Mouse (Mus musculus) liver, embryonic 13.5 days (tissue): ENCODE data around the gene Upf1. TPM values are rescaled to one million over a fixed set of nuclear protein-coding genes. Genes with fewer than 3 reads are reported as not detected.

Experiments used
- ATAC-seq: fragments of 200-750 bp; cut with Nextera tagmentation; 2 replicates; pipeline ENCODE4 v1.8.0; 2017; ENCODE audit warnings: low read depth, mild to moderate bottlenecking, moderate number of reproducible peaks, moderate library complexity
- DNase-seq: peaks from one replicate; pipeline ENCODE4 v3.0.0; 2022
- H3K27ac ChIP-seq: fragments of 300-500 bp; sonication (generic); 2 replicates; pipeline ENCODE4 v1.5.1; 2015; ENCODE audit warnings: moderate library complexity, mild to moderate bottlenecking, inconsistent platforms
- H3K27me3 ChIP-seq: fragments of 300-500 bp; sonication (generic); 2 replicates; pipeline ENCODE4 v1.6.1; 2015; ENCODE audit warnings: mild to moderate bottlenecking, inconsistent platforms
- H3K36me3 ChIP-seq: fragments of 300-500 bp; sonication (generic); 2 replicates; pipeline ENCODE4 v1.6.1; 2015; ENCODE audit warnings: mild to moderate bottlenecking, inconsistent platforms
- H3K4me1 ChIP-seq: fragments of 300-500 bp; sonication (generic); replicated peaks from 2 replicates; pipeline ENCODE4 v1.6.1; 2015; ENCODE audit warnings: inconsistent platforms
- H3K4me2 ChIP-seq: fragments of 300-500 bp; sonication (generic); 2 replicates; pipeline ENCODE4 v1.6.1; 2015; ENCODE audit warnings: inconsistent platforms, mild to moderate bottlenecking, moderate library complexity
- H3K4me3 ChIP-seq: fragments of 300-500 bp; sonication (generic); replicated peaks from 2 replicates; pipeline ENCODE4 v1.5.1; 2015; ENCODE audit warnings: mild to moderate bottlenecking, inconsistent platforms
- H3K9ac ChIP-seq: fragments of 300-500 bp; sonication (generic); 2 replicates; pipeline ENCODE4 v1.6.1; 2015; ENCODE audit warnings: mild to moderate bottlenecking, inconsistent platforms
- H3K9me3 ChIP-seq: fragments of 300-500 bp; sonication (generic); replicated peaks from 2 replicates; pipeline ENCODE4 v1.6.1; 2016; ENCODE audit warnings: inconsistent platforms
- WGBS: fragments of 180-500 bp; shearing (Covaris S2); methylation state at CpG from one replicate; pipeline ENCODE4 v1.1.7; 2015; ENCODE audit not compliant: insufficient replicate concordance; 5-methylcytosine and 5-hydroxymethylcytosine counted together
- polyA plus RNA-seq: library from polyadenylated mRNA; unstranded; fragments of >200 nt; fragmentation: Nextera tagmentation; extraction: Ambion mirVana; gene quantifications from 2 replicates; pipeline ENCODE4 v1.2.1, GENCODE M21; 2015

Upf1 gene
- polyA plus RNA-seq, 1 experiment from 2014 or later: 11.5 TPM

GRCm38 (mm10) chr8:70376275-70376741 lies 23.2 kb upstream of the Upf1 start:
- H3K4me2 ChIP-seq: peak overlapping the region; percentile 29

GRCm38 (mm10) chr8:70375212-70375859 lies 22.3 kb upstream of the Upf1 start:
- DNase-seq (no peak), ATAC-seq (no peak)
- peak overlapping the region; percentile 63 for H3K4me2 ChIP-seq
- peaks cover 36% of the 10 kb centered on the region for H3K4me1 ChIP-seq
- peaks cover 99% of the 10 kb centered on the region for H3K27me3 ChIP-seq
- no peak overlapping the region for H3K27ac ChIP-seq
- H3K36me3 ChIP-seq: no peaks in the 10 kb centered on the region
- WGBS: 5% methylated on average over 35 of the region's 35 CpGs
- H3K4me3 ChIP-seq: peak overlapping the region; percentile 47
- H3K9me3 ChIP-seq: 0 out of 2 replicates have a peak, but pooled peaks cover 6% of the 10 kb centered on the region
- H3K9ac ChIP-seq: no peak overlapping the region

More at GRCm38 (mm10) chr8:70376275-70376741, 23.2 kb upstream of the Upf1 start:
- no peak overlapping the region for H3K9ac ChIP-seq
- H3K27ac ChIP-seq: no peak overlapping the region
- H3K36me3 ChIP-seq: no peaks in the 10 kb centered on the region
- WGBS: 10% methylated on average over 37 of the region's 37 CpGs
- ATAC-seq (no peak), DNase-seq (peak; percentile 36)
- peaks cover 36% of the 10 kb centered on the region for H3K4me1 ChIP-seq
- H3K9me3 ChIP-seq: 0 out of 2 replicates have a peak, but pooled peaks cover 6% of the 10 kb centered on the region
- H3K4me3 ChIP-seq: peak overlapping the region; percentile 17
- peaks cover 98% of the 10 kb centered on the region for H3K27me3 ChIP-seq

- Histone ChIP-seq H3K4me2 (peak overlapping the region; percentile 63), H3K4me1 (peaks cover 40% of the 10 kb centered on the region), H3K36me3 (no peaks in the 10 kb centered on the region), H3K9ac (no peak overlapping the region; the same call in 1 of the 2 replicates), H3K27ac (no peak overlapping the region), H3K4me3 (peak overlapping the region; percentile 47), H3K9me3 (0 out of 2 replicates have a peak, but pooled peaks cover 6% of the 10 kb centered on the region), H3K27me3 (peaks cover 95% of the 10 kb centered on the region)
- peak; percentile 67 for ATAC-seq
- peak; percentile 81 for DNase-seq
- WGBS: 1% methylated on average over 53 of the region's 53 CpGs
Measured at GRCm38 (mm10) chr8:70374318-70374927, 21.3 kb upstream of the Upf1 start.

GRCm38 (mm10) chr8:70373397-70374317 lies 20.6 kb upstream of the Upf1 start, which contains the start of gene Comp:
TSS of gene Comp (plus strand) at chr8:70373558.
- peak within 1 kb of the TSS; percentile 33; the same call in 1 of the 2 replicates for H3K9ac ChIP-seq
- H3K27me3 ChIP-seq: peaks cover 92% of the 10 kb centered on the region
- H3K36me3 ChIP-seq: no peaks in the 10 kb centered on the region
- 5% methylated on average over 47 of the region's 47 CpGs for WGBS
- H3K27ac ChIP-seq: no peak within 1 kb of the TSS
- no peak for DNase-seq
- 0 out of 2 replicates have a peak, but pooled peaks cover 6% of the 10 kb centered on the region for H3K9me3 ChIP-seq
- ATAC-seq: no peak
- peaks cover 40% of the 10 kb centered on the region for H3K4me1 ChIP-seq
- H3K4me3 ChIP-seq: peak within 1 kb of the TSS; percentile 47
- peak within 1 kb of the TSS; percentile 63 for H3K4me2 ChIP-seq

GRCm38 (mm10) chr8:70371951-70372350 lies 18.9 kb upstream of the Upf1 start:
- Histone ChIP-seq H3K4me2 (no peak overlapping the region), H3K4me1 (peaks cover 40% of the 10 kb centered on the region), H3K27me3 (peaks cover 76% of the 10 kb centered on the region), H3K9me3 (0 out of 2 replicates have a peak, but pooled peaks cover 6% of the 10 kb centered on the region), H3K4me3 (no peak overlapping the region), H3K27ac (no peak overlapping the region), H3K9ac (no peak overlapping the region), H3K36me3 (no peaks in the 10 kb centered on the region)
- DNase-seq (no peak), ATAC-seq (no peak)
- 37% methylated on average over 6 of the region's 6 CpGs for WGBS

- no peak overlapping the region for H3K27ac ChIP-seq
- 78% methylated on average over 7 of the region's 7 CpGs for WGBS
- 0 out of 2 replicates have a peak, but pooled peaks cover 6% of the 10 kb centered on the region for H3K9me3 ChIP-seq
- no peak overlapping the region for H3K4me2 ChIP-seq
- H3K36me3 ChIP-seq: no peaks in the 10 kb centered on the region
- no peak for ATAC-seq
- H3K27me3 ChIP-seq: peaks cover 66% of the 10 kb centered on the region
- H3K9ac ChIP-seq: no peak overlapping the region
- H3K4me1 ChIP-seq: peaks cover 41% of the 10 kb centered on the region
- no peak overlapping the region for H3K4me3 ChIP-seq
- DNase-seq: no peak
Measured at GRCm38 (mm10) chr8:70370476-70370875, 17.4 kb upstream of the Upf1 start.

GRCm38 (mm10) chr8:70366588-70366987 lies 13.5 kb upstream of the Upf1 start:
- no peak overlapping the region for H3K27ac ChIP-seq
- H3K9me3 ChIP-seq: no peaks in the 10 kb centered on the region
- no peak for ATAC-seq
- H3K36me3 ChIP-seq: no peaks in the 10 kb centered on the region
- peaks cover 33% of the 10 kb centered on the region for H3K4me1 ChIP-seq
- H3K4me3 ChIP-seq: no peak overlapping the region
- H3K27me3 ChIP-seq: peaks cover 27% of the 10 kb centered on the region
- H3K4me2 ChIP-seq: no peak overlapping the region
- DNase-seq: no peak
- H3K9ac ChIP-seq: no peak overlapping the region; the same call in 1 of the 2 replicates
- 64% methylated on average over 5 of the region's 5 CpGs for WGBS

- ATAC-seq (peak; percentile 70), DNase-seq (no peak)
- H3K36me3 ChIP-seq: no peaks in the 10 kb centered on the region
- H3K27me3 ChIP-seq: peaks cover 10% of the 10 kb centered on the region; the same call in 1 of the 2 replicates
- H3K9me3 ChIP-seq: no peaks in the 10 kb centered on the region
- WGBS: 44% methylated on average over 5 of the region's 5 CpGs
- no peak overlapping the region for H3K27ac ChIP-seq
- H3K4me3 ChIP-seq: no peak overlapping the region
- no peak overlapping the region for H3K4me2 ChIP-seq
- H3K4me1 ChIP-seq: peaks cover 29% of the 10 kb centered on the region
- H3K9ac ChIP-seq: no peak overlapping the region
Measured at GRCm38 (mm10) chr8:70364066-70364465, 11.0 kb upstream of the Upf1 start.

- 66% methylated on average over 10 of the region's 10 CpGs for WGBS
- Histone ChIP-seq H3K4me1 (peaks cover 45% of the 10 kb centered on the region), H3K36me3 (no peaks in the 10 kb centered on the region), H3K9me3 (no peaks in the 10 kb centered on the region), H3K27me3 (peaks cover under 1% of the 10 kb centered on the region; the same call in 1 of the 2 replicates), H3K9ac (no peak overlapping the region), H3K4me2 (no peak overlapping the region), H3K4me3 (no peak overlapping the region), H3K27ac (no peak overlapping the region)
- no peak for ATAC-seq
- DNase-seq: no peak
Measured at GRCm38 (mm10) chr8:70361484-70362032, 8.5 kb upstream of the Upf1 start.

- DNase-seq (no peak), ATAC-seq (no peak)
- Histone ChIP-seq H3K27ac (no peak overlapping the region), H3K4me1 (peaks cover 45% of the 10 kb centered on the region), H3K36me3 (no peaks in the 10 kb centered on the region), H3K4me3 (no peak overlapping the region), H3K27me3 (no peaks in the 10 kb centered on the region), H3K9ac (no peak overlapping the region), H3K4me2 (no peak overlapping the region), H3K9me3 (no peaks in the 10 kb centered on the region)
- 44% methylated on average over 4 of the region's 4 CpGs for WGBS
Measured at GRCm38 (mm10) chr8:70360769-70361168, 7.7 kb upstream of the Upf1 start.
